Mouse (Mus musculus) liver, embryonic 14.5 days (tissue): ENCODE data around the gene Relb.

Experiments used
- CTCF ChIP-seq: IDR thresholded peaks from 2 replicates; pipeline ENCODE4 v1.5.1; 2016; ENCODE audit warnings: antibody characterized with exemption, low read depth, control low read depth
- EP300 ChIP-seq: IDR thresholded peaks from 2 replicates; pipeline ENCODE4 v1.6.1; 2016; ENCODE audit warnings: antibody characterized with exemption, low read depth

GRCm38 (mm10) chr7:19586269-19586668, 43.0 kb downstream of the Relb start:
- no peak for TF ChIP-seq CTCF
- no peak for TF ChIP-seq EP300
